Mouse (Mus musculus) ES-E14 (cell line): ENCODE measurements around the gene Dock3.

ENCODE experiments used
- CHD2 ChIP-seq: IDR thresholded peaks from 2 replicates; pipeline ENCODE4 v1.6.1; 2014; ENCODE audit warnings: mild to moderate bottlenecking, low read depth, low read length, inconsistent platforms
- HCFC1 ChIP-seq: IDR thresholded peaks from 2 replicates; pipeline ENCODE4 v1.6.1; 2012; ENCODE audit warnings: low read length, inconsistent platforms, borderline replicate concordance; ENCODE audit not compliant: insufficient read depth
- ZC3H11A ChIP-seq: IDR thresholded peaks from 2 replicates; pipeline ENCODE4 v1.6.1; 2012; ENCODE audit warnings: low read depth, mild to moderate bottlenecking, inconsistent platforms, low read length, borderline replicate concordance

DNA sequence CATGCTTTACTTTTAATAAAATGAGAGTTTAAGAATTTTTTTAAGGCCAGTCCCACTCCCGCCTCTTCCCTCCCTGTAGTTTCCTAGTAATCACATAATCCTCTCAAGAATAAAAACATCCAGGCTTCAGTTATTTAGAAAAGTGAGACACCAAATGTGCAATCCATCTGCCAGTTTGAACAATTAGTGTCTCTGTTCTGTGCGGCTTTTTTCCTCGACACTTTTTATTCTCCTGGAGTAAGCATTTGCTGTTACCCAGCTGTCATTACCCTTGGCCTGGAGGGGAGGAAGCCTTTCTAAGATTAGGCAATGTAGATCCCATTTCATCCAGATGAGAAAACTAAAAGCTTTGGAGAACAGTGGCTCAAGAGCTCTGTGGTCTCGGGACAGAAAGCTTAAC, 221.9 kb downstream of the Dock3 start:
- TF ChIP-seq ZC3H11A (no peak), CHD2 (no peak), HCFC1 (no peak)
